Mouse (Mus musculus) testis, adult 2 months (tissue): ENCODE results near the gene Serpinf2. TPM values are rescaled to one million over a fixed set of nuclear protein-coding genes. Genes with fewer than 3 reads are reported as not detected.
"Not testable (repeated sequence)": the region's sequence is repeated elsewhere in the genome, so short reads cannot be mapped to it uniquely, and the experiment has no call there.

ENCODE experiments used
- H3K27ac ChIP-seq: fragments of 200-500 bp; 2 replicates; pipeline ENCODE4 v1.5.1; 2012; ENCODE audit warnings: low read depth, low read length; ENCODE audit not compliant: control insufficient read depth, insufficient read depth
- H3K27me3 ChIP-seq: fragments of 200-500 bp; 2 replicates; pipeline ENCODE4 v1.6.1; 2012; ENCODE audit warnings: mild to moderate bottlenecking, low read length, moderate library complexity; ENCODE audit not compliant: control insufficient read depth, insufficient read depth
- H3K36me3 ChIP-seq: fragments of 200-500 bp; 2 replicates; pipeline ENCODE4 v1.6.1; 2012; ENCODE audit warnings: mild to moderate bottlenecking, low read length; ENCODE audit not compliant: control insufficient read depth, insufficient read depth
- H3K4me1 ChIP-seq: fragments of 200-500 bp; 2 replicates; pipeline ENCODE4 v1.6.1; 2012; ENCODE audit warnings: low read length; ENCODE audit not compliant: control insufficient read depth, insufficient read depth
- H3K4me3 ChIP-seq: fragments of 200-500 bp; 2 replicates; pipeline ENCODE4 v1.5.1; 2012; ENCODE audit warnings: low read depth, mild to moderate bottlenecking, low read length, moderate library complexity, mixed read lengths; ENCODE audit not compliant: control insufficient read depth
- CTCF ChIP-seq: fragments of 200-500 bp; IDR thresholded peaks from 2 replicates; pipeline ENCODE4 v1.5.1; 2012; ENCODE audit warnings: low read depth, mild to moderate bottlenecking, inconsistent platforms, low read length, moderate library complexity; ENCODE audit not compliant: control insufficient read depth, insufficient read depth, insufficient replicate concordance
- POLR2A ChIP-seq: fragments of 200-500 bp; IDR thresholded peaks from 2 replicates; pipeline ENCODE4 v1.6.1; 2012; ENCODE audit warnings: low read depth, mild to moderate bottlenecking, inconsistent platforms, low read length, moderate library complexity; ENCODE audit not compliant: control insufficient read depth
- polyA plus RNA-seq: library from polyadenylated mRNA; depleted of rRNA; stranded (reverse); fragments of >200 nt; gene quantifications from 2 replicates; pipeline ENCODE4 v1.2.3, GENCODE M21; 2012

The Serpinf2 gene
- polyA plus RNA-seq, 1 experiment: 0.33 TPM

DNA sequence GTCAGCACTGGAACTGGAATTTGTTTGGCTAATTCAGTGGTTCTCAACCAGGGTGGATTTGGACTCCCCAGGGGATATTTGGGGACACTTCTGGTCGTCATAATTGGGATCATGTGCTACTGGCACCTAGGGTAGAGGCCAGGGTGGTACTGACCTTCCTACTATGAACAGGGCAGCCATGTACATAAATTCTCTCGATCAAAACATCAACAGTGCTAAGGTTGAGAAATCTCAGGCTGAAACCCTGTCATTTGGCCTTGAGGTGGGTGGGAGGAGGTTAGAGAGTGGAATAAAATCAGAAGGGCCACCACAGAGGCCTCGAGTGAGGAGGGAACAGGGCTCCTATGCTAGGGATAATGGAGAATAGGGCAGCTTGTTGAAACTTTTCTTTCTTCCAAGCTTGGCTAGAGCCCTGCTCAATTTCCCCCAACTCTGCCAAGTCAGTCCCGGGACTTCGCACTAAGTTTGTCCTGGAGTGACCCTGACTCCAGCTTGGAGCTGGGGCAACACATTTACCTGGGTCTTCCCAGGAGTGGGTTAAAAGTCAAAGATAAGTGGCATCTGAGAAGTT is 19.8 kb upstream of the Serpinf2 start:
- no peaks in the 10 kb centered on the region for H3K36me3 ChIP-seq
- H3K4me1 ChIP-seq: peaks cover 38% of the 10 kb centered on the region
- H3K27ac ChIP-seq: peak overlapping the region; percentile 95; the same call in 1 of the 2 replicates
- H3K4me3 ChIP-seq: no peak overlapping the region
- H3K27me3 ChIP-seq: no peaks in the 10 kb centered on the region
- TF ChIP-seq CTCF (no peak), POLR2A (no peak)

DNA sequence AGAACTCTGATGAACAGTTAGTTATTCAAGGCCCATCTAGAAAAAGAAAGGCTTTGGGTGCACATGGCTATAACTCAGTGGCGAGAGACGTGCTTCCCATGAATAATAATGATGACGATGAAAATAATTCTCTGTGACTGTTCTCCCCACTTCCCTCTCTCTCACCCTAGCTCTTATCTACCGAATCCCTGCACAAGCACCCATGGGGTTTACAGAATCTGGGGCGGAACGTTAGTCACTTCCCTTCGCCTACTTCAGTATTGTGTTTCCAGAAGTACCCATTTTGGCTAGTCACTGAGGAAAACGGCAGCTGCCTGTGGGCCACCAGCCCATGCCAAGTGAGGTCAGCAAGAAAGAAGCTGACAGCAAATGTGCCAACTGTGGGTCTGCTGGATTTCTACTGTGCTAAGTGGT is 19.2 kb upstream of the Serpinf2 start:
- peaks cover 42% of the 10 kb centered on the region for H3K4me1 ChIP-seq
- H3K4me3 ChIP-seq: no peak overlapping the region
- H3K36me3 ChIP-seq: no peaks in the 10 kb centered on the region
- no peak overlapping the region for H3K27ac ChIP-seq
- no peaks in the 10 kb centered on the region for H3K27me3 ChIP-seq
- TF ChIP-seq POLR2A (no peak), CTCF (no peak)

DNA sequence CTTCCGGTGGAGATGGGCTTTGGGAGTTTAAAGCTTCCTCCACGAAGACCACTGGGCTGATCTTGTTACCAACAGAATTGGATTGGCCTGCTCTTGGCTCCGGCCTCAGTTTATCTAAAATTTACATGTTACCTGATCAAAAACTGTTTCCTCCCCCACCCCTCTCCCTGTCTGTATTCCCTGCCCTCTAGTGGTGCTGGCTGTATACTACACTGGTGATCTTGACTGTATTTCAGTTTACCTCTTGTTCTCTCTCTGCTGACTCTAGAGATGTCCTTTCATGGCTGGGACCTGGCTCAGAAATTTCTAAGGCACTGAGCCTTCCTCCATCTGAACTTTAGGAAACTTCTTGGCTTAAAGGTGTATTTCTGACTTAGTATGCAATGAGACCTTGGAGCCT is 18.8 kb upstream of the Serpinf2 start:
- TF ChIP-seq POLR2A (no peak), CTCF (no peak; the same call in 1 of the 2 replicates)
- Histone ChIP-seq H3K27me3 (no peaks in the 10 kb centered on the region), H3K4me3 (no peak overlapping the region), H3K4me1 (peaks cover 38% of the 10 kb centered on the region), H3K27ac (no peak overlapping the region), H3K36me3 (no peaks in the 10 kb centered on the region)

DNA sequence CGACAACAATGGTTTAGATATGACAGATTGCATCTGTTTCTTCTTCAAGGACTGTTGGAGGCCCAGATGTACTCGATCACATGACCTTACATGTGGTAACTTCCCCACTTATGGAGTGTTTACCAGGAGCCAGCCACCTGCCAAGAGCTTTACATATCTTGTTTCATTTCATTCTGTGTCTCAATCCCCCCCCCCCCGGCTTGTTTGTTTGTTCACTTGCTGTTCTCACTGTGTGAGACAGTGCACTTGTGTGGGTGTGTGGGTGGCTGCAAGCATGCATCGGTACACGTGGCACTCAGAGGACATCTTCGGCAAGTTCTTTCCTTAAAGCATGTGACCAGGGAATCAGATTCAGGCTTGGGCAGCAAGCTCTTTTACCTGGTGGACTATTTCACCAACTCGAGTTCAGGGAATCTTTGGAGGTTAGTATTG is 17.1 kb upstream of the Serpinf2 start:
- Histone ChIP-seq H3K4me1 (peaks cover 26% of the 10 kb centered on the region), H3K27me3 (no peaks in the 10 kb centered on the region), H3K4me3 (no peak overlapping the region), H3K36me3 (no peaks in the 10 kb centered on the region), H3K27ac (no peak overlapping the region)
- TF ChIP-seq CTCF (no peak), POLR2A (no peak)

DNA sequence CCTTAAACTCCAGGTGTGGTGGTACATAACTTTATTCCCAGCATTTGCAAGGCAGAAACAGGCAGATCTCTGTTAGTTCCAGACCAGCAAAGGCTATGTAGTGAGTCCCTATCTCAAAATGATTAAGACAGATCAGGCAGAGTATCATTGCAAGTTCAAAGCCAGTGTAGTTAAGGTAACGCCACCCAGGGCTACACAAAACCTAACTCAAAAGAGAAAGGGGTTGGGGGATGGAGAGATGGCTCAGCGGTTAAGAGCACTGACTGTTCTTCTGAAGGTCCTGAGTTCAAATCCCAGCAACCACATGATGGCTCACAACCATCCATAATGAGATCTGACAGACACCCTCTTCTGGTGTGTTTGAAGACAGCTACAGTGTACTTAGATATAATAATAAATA is 16.6 kb upstream of the Serpinf2 start:
- H3K4me3 ChIP-seq, H3K27me3 ChIP-seq, H3K36me3 ChIP-seq, H3K27ac ChIP-seq: not testable (repeated sequence)
- peaks cover 26% of the 10 kb centered on the region for H3K4me1 ChIP-seq

DNA sequence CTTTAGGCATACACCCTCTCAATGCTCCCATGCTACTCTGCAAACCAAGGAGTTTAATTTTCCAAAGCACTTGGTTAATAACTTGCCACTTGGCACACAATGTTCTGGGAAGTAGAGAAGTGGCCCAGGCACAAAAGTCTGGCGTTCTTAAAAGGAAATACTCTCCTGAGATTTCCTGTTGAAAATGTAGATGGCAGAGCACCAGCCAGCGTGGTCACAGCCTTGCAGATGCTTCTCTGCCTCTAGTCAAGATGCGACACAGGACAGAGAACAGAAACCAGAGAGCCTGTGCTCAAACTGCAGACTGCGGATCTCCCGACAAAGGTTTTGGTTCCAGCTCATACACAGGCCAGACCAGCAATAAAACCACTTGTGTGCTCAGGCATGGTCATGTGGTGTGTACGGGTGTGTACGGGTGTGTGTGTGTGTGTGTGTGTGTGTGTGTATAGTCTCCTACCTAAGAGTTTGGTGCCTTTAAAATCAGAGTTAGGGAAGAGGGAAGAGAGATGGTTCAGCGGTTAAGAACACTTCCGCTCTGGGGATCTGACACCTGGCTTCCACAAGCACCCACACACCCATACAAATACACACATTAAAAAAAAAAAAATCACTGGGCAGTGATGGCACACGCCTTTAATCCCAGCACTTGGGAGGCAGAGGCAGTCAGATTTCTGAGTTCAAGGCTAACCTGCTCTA is 15.8 kb upstream of the Serpinf2 start:
- H3K4me3 ChIP-seq: no peak overlapping the region
- H3K4me1 ChIP-seq: peaks cover 21% of the 10 kb centered on the region
- no peak for TF ChIP-seq POLR2A
- no peak for TF ChIP-seq CTCF
- no peaks in the 10 kb centered on the region for H3K36me3 ChIP-seq
- no peaks in the 10 kb centered on the region for H3K27me3 ChIP-seq
- peak overlapping the region; percentile 54 for H3K27ac ChIP-seq

DNA sequence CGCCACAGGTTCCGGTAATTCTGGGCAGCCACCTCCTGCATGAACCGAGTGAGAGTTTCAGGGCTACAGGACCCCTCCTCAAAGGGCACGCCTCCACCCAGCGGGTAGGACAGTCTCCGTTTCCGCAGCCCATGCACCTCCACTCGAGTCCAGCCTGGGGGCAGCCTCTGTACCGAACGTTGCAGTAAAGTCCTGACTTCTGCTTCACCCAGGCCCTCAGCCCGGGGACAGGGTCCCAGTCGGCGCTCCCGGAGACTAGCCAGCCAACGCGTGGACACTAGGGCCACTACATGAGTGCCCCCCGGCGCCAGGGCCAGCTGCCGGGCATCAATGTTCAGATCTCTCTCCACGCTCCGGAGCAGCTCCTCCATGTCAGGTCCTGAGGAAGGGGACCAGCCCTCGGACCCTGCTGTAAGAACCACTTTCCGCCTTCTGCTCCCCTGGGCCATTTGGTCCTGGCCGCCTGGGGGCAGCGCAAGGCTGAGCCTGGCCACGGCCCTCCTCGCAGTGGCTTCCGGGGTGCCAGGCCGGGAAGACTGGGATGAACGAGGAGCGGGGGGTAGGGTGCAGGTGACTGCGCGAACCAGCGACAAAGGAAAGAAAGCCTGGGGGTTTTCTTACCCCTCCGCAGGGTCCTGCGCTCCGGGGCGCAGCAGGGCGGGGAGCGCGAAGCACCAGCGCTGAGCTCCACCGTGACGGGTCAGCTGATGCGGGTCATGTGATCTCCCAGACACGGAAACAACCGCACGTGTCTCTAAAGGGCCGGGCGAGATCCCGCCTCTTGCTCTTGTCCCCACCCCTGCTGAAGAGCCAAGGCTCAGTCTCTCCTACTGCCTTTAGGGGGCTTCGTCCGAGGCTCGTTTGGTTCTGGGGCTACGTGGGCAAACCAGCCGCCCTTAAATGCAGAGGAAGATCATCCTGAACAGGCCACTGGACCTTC is 14.9 kb upstream of the Serpinf2 start, which contains the start of gene Wdr81:
Wdr81 (minus strand) TSS at position 727 of the 940 bp plus-strand sequence.
- TF ChIP-seq POLR2A (peak; percentile 45; the same call in 1 of the 2 replicates), CTCF (0 out of 2 replicates have a peak, but pooled peaks have one; percentile 8)
- Histone ChIP-seq H3K36me3 (no peaks in the 10 kb centered on the region), H3K4me3 (peak within 1 kb of the TSS; percentile 82), H3K27me3 (no peaks in the 10 kb centered on the region), H3K4me1 (peaks cover 12% of the 10 kb centered on the region), H3K27ac (peak within 1 kb of the TSS; percentile 54)
